Mouse (Mus musculus): ENCODE measurements around the gene Pnpo. TPM values are rescaled to one million over a fixed set of nuclear protein-coding genes. Genes with fewer than 3 reads are reported as not detected.
A peak's percentile ranks its signal among the peaks of the same experiment; 100 is the strongest.

The Pnpo gene
- polyA plus RNA-seq, 1 experiment = 83.7 TPM

DNA sequence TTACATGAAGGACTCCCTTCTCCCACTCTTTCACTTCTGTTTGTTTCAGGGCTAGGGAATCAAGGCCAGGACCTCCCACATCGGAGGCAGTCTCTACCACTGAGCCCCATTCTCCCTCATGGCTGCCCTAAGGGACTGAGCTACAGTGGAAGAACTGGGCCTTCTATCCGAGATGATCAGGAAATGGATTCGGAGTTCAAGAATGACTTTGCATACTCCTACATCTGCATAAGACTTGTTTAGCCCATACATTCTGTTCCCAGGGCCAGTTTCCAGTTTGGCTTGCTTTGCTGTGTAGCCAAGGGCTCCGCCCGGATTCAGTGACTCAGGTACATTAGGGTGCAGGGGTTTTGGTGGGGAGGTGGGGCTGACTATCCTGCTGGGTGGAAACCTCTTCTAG lies 36.2 kb upstream of the Pnpo start:
- H3K4me1 ChIP-seq (ENCODE audit: control insufficient read depth) = peaks cover 52% of the 10 kb centered on the region

GRCm38 (mm10) chr11:96979329-96979728 lies 35.5 kb upstream of the Pnpo start:
- Histone ChIP-seq H3K4me1 (ENCODE audit: control insufficient read depth) (peaks cover 58% of the 10 kb centered on the region), H3K27me3 (ENCODE audit: control insufficient read depth) (peaks cover 13% of the 10 kb centered on the region), H3K9me3 (ENCODE audit: control insufficient read depth, low read length) (no peaks in the 10 kb centered on the region), H3K4me3 (replicated peaks) (no peak overlapping the region), H3K36me3 (ENCODE audit: control insufficient read depth) (peaks cover 16% of the 10 kb centered on the region)
- TF ChIP-seq TAL1 (IDR thresholded peaks at IDR 0.05; ENCODE audit: low read length) (no peak), GATA1 (IDR thresholded peaks at IDR 0.05; ENCODE audit: low read length) (no peak)

More for the DNA sequence above, 36.2 kb upstream of the Pnpo start:
- no peak for TF ChIP-seq TAL1 (IDR thresholded peaks at IDR 0.05; ENCODE audit: low read length)
- TF ChIP-seq GATA1 (IDR thresholded peaks at IDR 0.05; ENCODE audit: low read length) = no peak
- peaks cover 20% of the 10 kb centered on the region for H3K27me3 ChIP-seq (ENCODE audit: control insufficient read depth)
- peaks cover 13% of the 10 kb centered on the region for H3K36me3 ChIP-seq (ENCODE audit: control insufficient read depth)
- H3K4me3 ChIP-seq (replicated peaks) = no peak overlapping the region
- no peaks in the 10 kb centered on the region for H3K9me3 ChIP-seq (ENCODE audit: control insufficient read depth, low read length)

GRCm38 (mm10) chr11:96978401-96979246 lies 34.8 kb upstream of the Pnpo start:
- Histone ChIP-seq H3K4me3 (replicated peaks) (peak overlapping the region; percentile 88), H3K27me3 (ENCODE audit: control insufficient read depth) (peaks cover 7% of the 10 kb centered on the region), H3K36me3 (ENCODE audit: control insufficient read depth) (peaks cover 23% of the 10 kb centered on the region), H3K9me3 (ENCODE audit: control insufficient read depth, low read length) (no peaks in the 10 kb centered on the region), H3K4me1 (ENCODE audit: control insufficient read depth) (peaks cover 65% of the 10 kb centered on the region)
- TF ChIP-seq GATA1 (IDR thresholded peaks at IDR 0.05; ENCODE audit: low read length) (no peak), TAL1 (IDR thresholded peaks at IDR 0.05; ENCODE audit: low read length) (no peak)

DNA sequence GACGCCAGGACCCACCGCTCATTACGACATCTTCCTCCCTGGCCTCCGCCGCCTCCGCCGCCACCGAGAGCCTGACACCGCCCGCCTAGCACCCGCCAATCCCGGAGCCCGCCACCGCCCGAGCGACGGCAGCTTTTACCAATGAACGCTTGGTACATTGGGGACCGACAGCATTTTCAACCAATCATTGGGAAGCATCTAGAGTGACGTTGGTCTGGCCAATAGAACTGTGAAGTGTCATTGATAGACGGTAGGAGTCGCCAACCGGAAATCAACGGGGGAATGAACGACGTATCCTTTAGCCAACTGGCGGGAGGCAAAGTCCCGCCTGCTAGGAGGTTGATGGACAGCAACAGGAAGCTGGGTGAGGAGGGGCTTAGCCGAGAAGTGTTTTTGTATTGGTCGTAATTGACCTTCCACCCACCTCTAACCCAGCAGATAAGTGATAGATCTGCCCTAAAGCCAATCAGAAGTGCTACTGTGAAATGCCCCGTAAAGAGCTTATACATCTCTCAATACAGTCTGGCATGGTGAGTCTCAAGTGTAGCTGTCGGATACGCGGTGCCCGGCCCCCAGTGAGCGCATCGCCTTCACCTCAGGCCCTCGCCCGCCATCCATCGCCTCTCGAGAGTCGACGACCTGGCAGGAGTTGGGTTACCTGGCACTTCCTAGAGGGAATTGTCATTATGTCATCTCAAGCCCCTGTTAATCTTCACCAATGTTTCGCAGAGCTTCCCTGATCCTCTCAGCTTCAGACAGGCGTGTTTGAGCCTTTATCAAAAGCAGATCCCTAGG lies 34.0 kb upstream of the Pnpo start:
- H3K36me3 ChIP-seq (ENCODE audit: control insufficient read depth) = peaks cover 31% of the 10 kb centered on the region
- peaks cover 4% of the 10 kb centered on the region; the same call in 1 of the 2 replicates for H3K27me3 ChIP-seq (ENCODE audit: control insufficient read depth)
- TF ChIP-seq GATA1 (IDR thresholded peaks at IDR 0.05; ENCODE audit: low read length) = peak; percentile 34; the same call in 1 of the 2 replicates
- TF ChIP-seq TAL1 (IDR thresholded peaks at IDR 0.05; ENCODE audit: low read length) = no peak
- peak overlapping the region; percentile 88 for H3K4me3 ChIP-seq (replicated peaks)
- peaks cover 69% of the 10 kb centered on the region for H3K4me1 ChIP-seq (ENCODE audit: control insufficient read depth)
- H3K9me3 ChIP-seq (ENCODE audit: control insufficient read depth, low read length) = no peaks in the 10 kb centered on the region

DNA sequence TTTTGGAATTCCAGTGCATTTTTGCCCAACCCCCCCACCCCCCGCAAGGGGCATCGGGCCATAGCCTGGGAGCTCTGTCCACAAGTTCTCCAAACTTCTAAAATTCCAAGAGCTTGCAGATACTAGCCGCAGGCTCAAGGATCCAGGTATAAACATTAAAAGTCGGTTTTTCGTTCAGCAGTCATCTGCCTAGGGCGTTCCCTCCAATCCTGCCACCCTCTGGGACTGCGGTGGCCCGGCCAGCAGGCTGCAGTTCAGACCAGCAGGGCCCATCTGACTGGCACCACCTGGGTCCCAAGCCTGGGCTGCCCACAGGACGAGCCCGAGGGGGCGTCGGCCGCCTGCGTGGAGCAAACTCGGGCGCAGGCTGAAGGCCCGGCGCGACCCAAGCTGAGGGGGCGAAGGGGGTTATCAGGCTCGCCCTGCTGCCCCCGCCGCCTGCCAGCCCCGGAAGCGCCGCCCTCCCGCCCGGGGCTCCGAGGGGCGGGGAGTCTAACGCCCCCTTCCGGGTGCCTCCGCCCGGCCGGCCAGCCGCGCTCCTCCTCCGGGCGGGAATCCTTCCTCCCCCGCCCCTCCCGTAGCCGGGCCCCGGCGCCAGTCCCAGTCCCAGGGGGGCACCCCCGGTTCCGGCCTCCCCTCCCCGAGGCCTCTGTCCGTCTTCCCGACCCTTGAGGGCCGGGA lies 33.3 kb upstream of the Pnpo start:
- peaks cover 71% of the 10 kb centered on the region for H3K4me1 ChIP-seq (ENCODE audit: control insufficient read depth)

DNA sequence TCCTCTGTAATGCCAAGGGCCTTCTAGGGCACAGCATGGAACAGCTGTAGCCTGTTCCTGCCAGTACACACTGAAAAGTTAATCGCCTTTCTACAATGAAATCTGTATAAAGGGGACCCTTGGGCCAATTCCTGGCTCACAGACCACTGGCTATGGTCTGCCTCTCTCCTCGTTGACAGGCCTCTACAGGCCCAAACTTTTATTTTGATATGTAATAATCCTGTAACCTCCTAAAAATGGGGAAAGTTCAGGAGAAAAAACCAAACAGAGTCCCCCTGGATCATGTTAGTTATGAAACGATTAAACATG lies 32.5 kb upstream of the Pnpo start:
- peaks cover 73% of the 10 kb centered on the region for H3K4me1 ChIP-seq (ENCODE audit: control insufficient read depth)
- peaks cover 43% of the 10 kb centered on the region for H3K36me3 ChIP-seq (ENCODE audit: control insufficient read depth)
- no peaks in the 10 kb centered on the region for H3K9me3 ChIP-seq (ENCODE audit: control insufficient read depth, low read length)
- peak overlapping the region; percentile 88 for H3K4me3 ChIP-seq (replicated peaks)
- 0 out of 2 replicates have a peak, but pooled peaks cover 1% of the 10 kb centered on the region for H3K27me3 ChIP-seq (ENCODE audit: control insufficient read depth)
- TF ChIP-seq GATA1 (IDR thresholded peaks at IDR 0.05; ENCODE audit: low read length) (no peak), TAL1 (IDR thresholded peaks at IDR 0.05; ENCODE audit: low read length) (no peak)

More for the DNA sequence above, 33.3 kb upstream of the Pnpo start:
- TF ChIP-seq GATA1 (IDR thresholded peaks at IDR 0.05; ENCODE audit: low read length) = no peak
- Histone ChIP-seq H3K4me3 (replicated peaks) (peak overlapping the region; percentile 88), H3K9me3 (ENCODE audit: control insufficient read depth, low read length) (no peaks in the 10 kb centered on the region), H3K27me3 (ENCODE audit: control insufficient read depth) (peaks cover 2% of the 10 kb centered on the region; the same call in 1 of the 2 replicates), H3K36me3 (ENCODE audit: control insufficient read depth) (peaks cover 36% of the 10 kb centered on the region)

GRCm38 (mm10) chr11:96975511-96976378 lies 32.0 kb upstream of the Pnpo start:
- Histone ChIP-seq H3K9me3 (ENCODE audit: control insufficient read depth, low read length) (no peaks in the 10 kb centered on the region), H3K27me3 (ENCODE audit: control insufficient read depth) (no peaks in the 10 kb centered on the region), H3K36me3 (ENCODE audit: control insufficient read depth) (peaks cover 48% of the 10 kb centered on the region), H3K4me1 (ENCODE audit: control insufficient read depth) (peaks cover 77% of the 10 kb centered on the region), H3K4me3 (replicated peaks) (peak overlapping the region; percentile 88)
- TF ChIP-seq GATA1 (IDR thresholded peaks at IDR 0.05; ENCODE audit: low read length) (no peak), TAL1 (IDR thresholded peaks at IDR 0.05; ENCODE audit: low read length) (no peak)

DNA sequence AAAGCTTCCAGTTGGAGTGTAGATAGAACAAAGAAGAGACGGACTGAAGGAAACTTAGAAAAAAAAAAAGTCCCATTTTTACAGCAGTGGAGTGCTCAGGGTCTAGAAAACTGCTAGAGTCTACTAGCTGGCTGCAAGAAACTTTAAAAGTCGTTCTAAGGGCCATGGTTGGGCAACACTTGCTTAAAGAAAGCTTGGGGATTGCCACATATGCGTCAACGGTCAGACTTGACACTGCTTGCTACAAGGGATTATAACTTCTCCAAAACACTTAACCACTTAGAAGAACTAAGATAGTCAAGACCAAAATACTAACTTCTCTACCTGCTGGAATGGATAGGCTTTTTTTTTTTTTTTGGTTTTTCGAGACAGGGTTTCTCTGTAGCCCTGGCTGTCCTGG lies 31.0 kb upstream of the Pnpo start:
- H3K36me3 ChIP-seq (ENCODE audit: control insufficient read depth) = peaks cover 57% of the 10 kb centered on the region
- peaks cover 80% of the 10 kb centered on the region for H3K4me1 ChIP-seq (ENCODE audit: control insufficient read depth)
- H3K4me3 ChIP-seq (replicated peaks) = no peak overlapping the region
- no peaks in the 10 kb centered on the region for H3K9me3 ChIP-seq (ENCODE audit: control insufficient read depth, low read length)
- H3K27me3 ChIP-seq (ENCODE audit: control insufficient read depth) = no peaks in the 10 kb centered on the region
- TF ChIP-seq GATA1 (IDR thresholded peaks at IDR 0.05; ENCODE audit: low read length) (no peak), TAL1 (IDR thresholded peaks at IDR 0.05; ENCODE audit: low read length) (no peak)
